Mouse (Mus musculus) kidney, postnatal 36 days (tissue): ENCODE results near the gene Nrl.
A peak's percentile ranks its signal among the peaks of the same experiment; 100 is the strongest.

Source experiments
- DNase-seq, 2 experiments: peaks; one replicate each; pipeline ENCODE4 v3.0.0; 2021 to 2022; ENCODE audit warnings: mixed read lengths in 2 of 2

Gene Nrl

GRCm38 (mm10) chr14:55479629-55480028, 45.2 kb downstream of the Nrl start:
- DNase-seq, result no peak

DNA sequence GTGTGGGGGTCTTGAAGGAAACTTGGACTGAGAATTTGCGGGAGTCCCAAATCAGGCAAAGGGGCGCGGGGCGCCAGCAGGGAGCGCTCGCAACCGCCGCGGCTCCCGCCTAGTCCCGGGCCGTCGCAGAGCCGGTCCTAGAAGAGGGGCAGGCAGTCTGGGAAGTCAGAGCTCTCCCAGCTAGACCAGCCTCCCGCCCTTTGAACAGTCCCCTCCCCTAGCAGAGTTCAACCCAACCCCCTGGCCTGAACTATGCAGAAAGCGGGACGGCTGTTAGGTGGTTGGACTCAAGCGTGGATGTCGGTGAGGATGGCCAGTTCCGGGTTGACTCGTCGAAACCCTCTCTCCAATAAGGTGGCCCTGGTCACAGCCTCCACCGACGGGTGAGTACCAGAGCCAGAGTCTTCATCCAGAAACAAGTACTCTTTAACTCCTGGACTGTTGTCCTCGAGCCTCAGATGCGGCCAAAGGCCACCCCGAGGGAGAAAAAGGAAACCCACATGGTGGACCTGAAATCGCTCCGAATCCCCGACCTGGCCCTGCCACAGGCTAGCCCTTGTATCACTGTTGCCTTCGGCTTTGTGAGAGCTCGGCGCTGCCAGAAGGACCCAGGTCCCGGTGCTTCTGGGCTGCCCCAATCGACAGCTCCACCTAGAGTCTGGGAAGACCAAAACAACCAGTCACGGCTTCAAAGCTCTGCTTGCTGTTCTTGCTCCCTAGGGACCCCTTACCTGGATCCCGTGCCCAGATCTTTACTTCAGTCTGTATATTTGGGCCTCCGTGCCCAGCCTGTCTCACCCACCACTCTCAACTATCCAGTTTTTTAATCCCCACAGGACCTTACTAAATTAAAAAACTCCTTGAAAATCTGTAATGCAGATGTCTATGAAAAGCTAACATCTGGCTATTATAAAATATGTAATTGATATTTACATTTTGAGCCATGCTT, 45.9 kb downstream of the Nrl start, which contains the start of gene Dhrs4:
TSS of gene Dhrs4 (plus strand) at position 108 of the 949 bp plus-strand sequence.
- DNase-seq, result peak; percentile 89 to 92

GRCm38 (mm10) chr14:55477829-55478228, 47.0 kb downstream of the Nrl start:
- DNase-seq, result no peak

GRCm38 (mm10) chr14:55477421-55477820, 47.4 kb downstream of the Nrl start:
- DNase-seq, result no peak

DNA sequence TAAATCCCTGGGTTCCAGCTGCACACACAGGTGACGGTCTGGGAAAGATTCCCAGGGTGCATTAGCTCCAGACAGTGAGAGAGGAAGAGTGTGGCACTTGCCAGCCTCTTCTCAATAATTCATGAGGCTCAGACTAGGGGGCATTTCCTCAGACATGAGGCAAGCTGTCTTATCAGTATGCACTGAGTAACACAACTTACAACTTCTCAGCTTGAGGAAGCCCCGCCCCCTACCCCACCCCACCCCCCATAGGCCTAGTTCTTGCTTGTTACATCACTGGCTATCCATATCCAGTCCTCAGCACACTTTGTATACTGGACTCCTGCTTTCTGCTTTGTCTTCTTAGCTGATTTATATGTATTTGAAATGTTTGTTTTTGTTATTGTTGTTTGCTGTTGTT, 49.1 kb downstream of the Nrl start:
- no peak for DNase-seq

GRCm38 (mm10) chr14:55470806-55471205, 54.0 kb downstream of the Nrl start:
- peak in 1 of 2 experiments; percentile 57 for DNase-seq

- DNase-seq, result peak; percentile 29 to 34
Measured at GRCm38 (mm10) chr14:55469821-55470220, 55.0 kb downstream of the Nrl start.

DNA sequence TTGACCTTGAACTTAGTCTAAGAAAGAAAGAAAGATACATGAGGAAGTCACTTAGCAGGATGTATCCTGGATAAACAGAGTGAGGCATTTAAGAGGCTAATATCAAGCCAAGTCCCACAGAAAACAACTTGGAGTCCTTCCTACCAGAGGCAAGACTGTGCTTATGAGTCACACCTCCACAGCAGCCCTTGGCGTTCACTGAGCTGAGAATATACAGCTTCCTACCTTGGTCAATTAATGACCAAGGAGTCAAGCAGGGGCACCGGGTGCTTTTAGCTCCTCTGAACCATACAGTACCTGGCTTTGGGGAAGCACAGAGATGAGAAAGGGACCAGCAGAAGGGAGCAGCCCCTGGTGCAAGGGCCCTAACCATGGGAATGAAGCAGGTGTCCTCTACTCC, 55.7 kb downstream of the Nrl start:
- peak; percentile 68 to 88 for DNase-seq
